Mouse (Mus musculus) testis, postnatal 14 days (tissue): ENCODE measurements around the gene Ccdc186.
"Not testable (repeated sequence)": the region's sequence is repeated elsewhere in the genome, so short reads cannot be mapped to it uniquely, and the experiment has no call there.

Experiments
- DNase-seq: peaks from one replicate; pipeline ENCODE4 v3.0.0; 2021; ENCODE audit warnings: low spot score

Gene Ccdc186

DNA sequence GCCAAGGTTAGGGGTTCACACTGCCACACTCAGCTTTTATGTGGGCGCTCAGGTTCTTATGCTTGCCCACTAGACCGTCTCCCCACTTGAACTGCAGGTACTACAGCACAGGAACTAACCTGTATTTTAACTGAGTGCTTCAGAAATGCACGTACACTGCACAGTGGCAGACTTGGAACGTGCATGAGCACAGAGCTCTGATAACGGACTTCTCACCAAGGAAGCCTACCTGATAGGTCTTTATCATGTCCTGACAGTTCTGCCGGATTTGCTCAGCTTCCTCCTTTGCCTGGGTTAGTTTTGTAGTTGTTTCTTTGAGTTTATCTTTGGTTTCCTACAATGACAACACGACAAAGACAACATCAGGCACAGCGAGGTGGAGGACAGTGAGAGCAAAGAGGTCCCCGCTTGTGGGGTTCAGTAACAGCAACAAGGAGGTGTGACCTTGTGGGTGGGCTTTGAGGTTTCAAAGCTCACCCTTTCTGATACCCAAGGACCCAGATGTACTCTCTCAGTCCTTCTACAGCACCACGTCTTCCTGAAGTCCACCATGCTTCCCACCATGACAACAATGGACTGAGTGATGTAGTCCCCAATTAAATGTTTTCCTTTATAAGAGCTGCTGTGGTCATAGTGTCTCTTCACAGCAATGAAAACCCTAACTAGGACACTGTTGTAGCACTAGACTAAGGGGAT, 20.2 kb downstream of the Ccdc186 start:
- DNase-seq: no peak

DNA sequence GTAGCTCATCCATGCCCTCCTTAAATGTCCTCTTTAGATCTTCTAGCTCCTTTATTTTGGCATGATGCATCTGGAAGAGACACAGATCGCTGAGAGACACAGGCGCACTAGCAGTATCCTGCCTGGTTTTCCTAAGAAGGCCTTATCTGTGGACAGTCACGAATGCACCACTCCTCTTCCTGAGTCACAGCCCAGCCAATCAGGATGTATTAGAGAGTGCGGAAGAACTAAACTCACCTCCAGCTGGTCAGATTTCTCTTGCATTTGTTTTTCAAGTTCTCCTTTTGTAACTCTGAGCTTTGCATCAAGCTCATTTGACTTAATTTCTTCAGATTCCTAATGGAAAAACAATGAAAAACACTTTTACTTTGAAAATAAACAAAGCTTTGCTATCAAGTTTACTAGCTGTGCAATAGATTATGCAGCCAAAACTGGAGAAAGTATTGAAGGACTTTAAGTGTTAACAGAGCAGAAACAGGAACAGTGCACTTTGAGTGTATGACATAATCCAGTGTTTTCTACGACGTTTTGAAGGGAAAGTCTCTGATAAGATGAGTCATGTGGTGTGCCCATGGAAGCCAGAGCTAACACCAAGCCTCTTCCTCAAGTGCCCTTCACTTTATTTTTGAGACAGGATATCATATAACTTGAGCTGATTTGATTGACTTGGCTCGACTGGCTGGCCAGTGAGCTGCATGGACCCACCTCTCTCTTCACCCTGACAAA, 20.9 kb downstream of the Ccdc186 start:
- no peak for DNase-seq

DNA sequence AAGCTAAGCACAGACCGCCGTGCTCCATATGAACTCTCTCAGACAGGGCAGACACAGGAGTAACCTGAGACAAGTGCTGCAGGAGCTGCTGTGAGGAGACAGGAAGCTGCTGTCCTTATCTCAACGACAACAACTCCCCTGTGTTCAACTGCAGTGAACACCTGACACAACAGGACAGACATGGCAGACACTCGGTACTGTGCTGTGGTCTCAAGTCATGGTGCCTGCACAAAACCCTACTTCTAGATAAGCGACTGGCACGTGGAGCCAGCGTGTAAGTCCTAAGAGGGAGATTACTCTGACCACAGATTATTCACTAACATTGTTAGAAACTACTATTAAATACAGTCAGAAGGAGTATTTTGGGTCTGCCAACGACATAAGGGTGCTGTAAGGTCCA, 21.8 kb downstream of the Ccdc186 start:
- no peak for DNase-seq

DNA sequence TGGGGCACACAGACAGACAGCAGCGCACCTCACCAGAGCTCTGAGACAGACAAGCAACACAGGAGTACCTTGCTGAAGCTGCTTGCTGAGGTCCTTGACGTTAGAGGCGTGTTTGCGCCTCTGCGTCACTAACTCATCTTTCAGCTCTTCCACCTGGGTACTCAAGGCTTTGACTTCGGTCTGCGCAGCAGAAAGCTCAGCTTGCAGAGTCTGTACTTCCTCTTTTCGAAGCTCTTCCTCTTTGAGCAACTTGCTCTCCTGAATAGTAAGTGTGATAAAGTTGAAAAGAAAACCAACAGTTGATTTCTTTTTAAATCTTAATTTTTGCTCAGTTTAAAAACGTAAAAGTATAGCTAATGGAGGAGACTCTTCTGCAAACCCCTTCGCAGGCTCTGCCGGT, 24.6 kb downstream of the Ccdc186 start:
- no peak for DNase-seq

DNA sequence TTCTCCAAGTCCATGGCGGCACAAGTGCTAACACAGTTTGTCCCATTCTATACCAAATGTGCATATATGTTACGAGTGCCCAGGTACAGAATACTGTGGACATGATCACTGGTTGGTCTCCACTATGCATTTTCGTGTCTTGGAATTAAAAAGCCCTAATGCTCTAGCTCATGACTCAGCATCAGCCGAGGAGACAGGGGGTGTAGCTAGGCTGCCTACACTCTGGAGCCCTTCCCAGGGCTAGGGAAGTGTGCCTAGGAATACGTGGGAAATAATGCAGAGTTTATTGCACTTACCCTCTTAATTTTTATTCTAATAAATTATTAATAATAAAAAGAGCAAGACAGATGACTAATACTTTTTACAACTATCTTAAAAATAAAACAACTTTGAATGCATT, 33.0 kb downstream of the Ccdc186 start:
- no peak for DNase-seq

DNA sequence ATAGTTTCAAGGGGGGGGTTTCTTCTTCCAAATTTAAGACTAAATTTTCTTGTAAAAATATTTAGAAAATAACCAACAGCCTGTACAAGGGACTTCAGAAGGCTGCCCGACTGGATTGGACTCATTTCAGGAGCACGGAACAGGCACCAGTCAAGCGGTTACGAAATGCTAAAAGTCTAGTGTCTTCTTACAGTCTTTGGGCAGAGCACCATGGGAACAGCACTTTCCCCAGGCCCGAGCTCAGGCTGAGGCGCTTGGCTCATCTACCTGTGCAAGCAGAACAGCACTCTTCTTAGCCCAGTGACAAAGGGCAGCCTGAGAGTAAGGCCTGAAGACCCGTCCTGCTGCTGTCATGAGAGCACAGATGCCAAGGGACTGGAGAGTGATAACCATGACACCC, 34.1 kb downstream of the Ccdc186 start:
- no peak for DNase-seq

DNA sequence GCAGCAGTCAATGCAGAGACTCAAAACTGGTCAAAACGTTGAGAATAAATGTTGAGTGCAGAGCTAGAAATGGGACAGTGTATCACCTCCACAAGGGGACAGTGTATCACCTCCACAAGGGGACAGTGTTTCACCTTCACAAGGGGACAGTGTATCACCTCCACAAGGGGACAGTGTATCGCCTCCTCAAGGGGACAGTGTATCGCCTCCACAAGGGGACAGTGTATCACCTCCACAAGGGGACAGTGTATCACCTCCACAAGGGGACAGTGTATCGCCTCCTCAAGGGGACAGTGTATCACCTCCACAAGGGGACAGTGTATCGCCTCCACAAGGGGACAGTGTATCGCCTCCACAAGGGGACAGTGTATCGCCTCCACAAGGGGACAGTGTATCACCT, 43.5 kb downstream of the Ccdc186 start:
- not testable (repeated sequence) for DNase-seq

DNA sequence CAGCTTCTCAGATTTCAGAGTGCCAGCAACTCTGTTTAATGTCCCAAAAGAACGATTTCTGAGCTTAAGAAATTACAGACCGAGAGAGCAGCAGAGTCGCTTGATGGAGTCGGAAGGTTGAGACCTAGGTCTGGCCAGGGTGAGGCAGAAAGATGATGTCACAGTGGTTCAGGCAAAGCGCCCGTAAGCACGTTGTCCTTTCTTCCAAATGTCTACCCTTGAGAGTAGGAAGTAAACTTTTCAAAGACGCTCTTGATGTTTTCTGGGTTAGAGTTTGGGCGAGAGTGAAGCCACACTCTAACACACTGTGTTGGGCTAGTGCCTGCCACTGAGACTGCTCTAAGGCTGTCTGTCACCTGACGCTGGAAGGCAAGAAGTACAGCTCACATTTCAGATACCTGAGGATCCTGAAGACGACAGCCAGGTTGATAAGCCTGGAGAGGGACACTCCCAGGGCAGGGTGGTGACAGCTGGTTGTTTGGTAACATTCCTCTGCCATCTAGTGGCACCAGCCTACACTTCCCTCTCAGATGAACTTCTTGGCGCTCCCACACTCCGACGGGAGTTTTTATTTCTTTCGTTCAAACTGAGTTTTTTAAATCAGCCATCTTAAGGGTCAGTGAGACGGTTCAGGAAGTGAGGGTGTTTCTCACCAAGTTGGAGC, 45.1 kb downstream of the Ccdc186 start:
- DNase-seq: no peak

DNA sequence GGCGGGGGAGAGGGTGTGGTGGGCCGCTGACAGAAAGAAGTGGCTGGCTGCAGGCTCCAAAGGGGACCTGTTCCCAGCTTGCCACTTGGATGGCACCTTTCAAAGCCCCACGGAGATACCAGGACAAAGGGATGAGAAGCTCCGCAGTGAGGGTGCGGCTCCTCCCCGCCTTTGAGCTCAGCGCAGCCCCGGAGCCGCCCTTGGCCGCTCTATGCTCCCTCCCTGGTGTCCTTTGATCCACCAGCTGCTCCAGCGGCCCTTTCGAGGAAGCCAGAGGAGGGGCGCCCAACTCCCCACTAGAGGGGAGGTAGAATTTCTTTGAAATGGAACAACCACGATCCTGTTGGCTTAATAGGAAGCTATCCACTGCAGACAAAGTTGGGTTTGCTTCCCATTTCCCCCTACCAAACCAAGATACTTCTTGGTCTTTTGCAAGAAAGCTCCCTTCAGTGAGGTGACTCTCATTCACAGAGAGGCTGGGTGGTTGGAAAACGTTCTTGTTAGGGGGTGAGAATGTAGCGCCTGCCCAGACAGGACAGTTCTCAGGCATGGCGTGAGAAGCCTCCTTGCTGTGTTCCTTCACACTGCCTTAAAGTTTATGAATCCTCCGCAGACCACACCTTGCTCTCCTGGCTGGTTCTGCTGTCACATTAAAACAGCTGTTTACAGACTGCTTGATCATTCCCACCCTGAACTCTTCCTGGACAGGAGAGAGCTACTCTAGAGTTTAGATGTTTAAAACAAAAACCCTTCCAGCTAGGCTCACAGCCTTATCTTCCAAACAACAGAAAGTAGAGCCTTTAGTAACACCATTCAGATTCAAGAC, 45.9 kb downstream of the Ccdc186 start:
- no peak for DNase-seq

DNA sequence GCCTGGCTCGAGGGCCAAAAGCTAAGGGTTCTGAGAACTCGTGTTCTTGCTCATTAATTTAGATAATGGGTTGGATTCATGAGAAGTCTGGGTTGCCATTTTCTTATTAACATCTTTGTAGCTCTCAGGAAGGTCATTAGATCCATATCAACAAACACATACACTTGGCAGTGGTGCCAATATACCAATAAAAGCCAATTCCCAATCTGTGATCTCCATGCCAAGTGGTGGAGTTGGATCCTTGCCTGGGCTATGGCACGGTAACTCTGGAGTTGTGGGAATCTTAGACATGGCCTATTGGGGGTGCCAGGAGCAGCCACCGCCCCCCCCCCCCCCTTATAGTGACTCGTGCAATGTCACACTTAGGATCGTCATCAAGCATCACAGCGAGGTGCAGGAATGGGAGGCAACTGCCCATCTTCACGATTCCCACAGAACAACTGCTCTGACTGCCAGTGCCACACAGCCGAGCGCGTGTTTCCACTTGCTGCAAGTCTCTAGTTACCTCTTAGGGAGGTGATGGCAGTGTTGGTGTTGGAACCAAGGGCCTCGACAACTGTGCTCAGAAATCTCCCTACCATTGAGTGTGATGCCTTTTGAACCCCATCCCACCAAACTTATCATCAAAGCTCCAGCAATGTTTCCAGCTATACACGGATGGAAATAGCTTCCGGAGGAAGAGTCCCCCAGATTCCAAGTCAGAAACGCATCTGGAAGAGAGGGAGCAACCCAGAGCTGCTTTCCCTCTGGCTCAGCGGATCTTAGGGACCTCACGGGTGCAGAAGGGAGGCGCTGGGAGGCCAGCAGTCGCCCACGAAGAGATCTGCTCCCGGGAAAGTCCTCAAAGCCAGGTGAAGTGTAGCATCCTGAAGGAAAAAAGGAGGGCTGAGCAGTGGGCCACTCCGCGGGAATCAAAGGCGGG, 46.8 kb downstream of the Ccdc186 start:
- no peak for DNase-seq

DNA sequence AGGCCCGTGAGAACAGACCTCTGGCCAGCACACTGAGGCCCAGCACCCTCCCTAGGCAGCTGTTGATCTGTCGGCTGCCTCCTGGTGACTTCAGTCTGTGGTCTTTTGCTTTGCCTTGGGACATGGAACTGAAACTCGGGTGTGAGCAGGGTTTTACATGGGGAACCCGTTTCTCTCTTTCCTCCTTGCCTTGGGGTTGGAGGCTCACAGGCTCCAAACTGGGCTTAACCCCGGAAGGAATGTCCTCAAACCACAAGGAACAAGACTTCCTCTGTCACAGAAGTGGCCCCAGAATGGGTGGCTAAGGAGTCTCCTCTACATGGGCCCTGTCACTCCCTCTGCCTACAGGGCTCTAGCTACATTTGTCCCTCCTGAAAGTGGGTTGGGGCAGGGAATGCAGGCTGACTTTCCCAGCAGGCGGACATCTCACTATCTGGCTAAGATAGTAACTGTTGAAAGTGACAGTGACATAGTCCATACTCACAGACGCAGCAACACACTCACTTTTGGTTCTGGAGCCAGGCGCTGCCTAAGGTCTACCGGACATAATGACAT, 47.5 kb downstream of the Ccdc186 start:
- DNase-seq: no peak

DNA sequence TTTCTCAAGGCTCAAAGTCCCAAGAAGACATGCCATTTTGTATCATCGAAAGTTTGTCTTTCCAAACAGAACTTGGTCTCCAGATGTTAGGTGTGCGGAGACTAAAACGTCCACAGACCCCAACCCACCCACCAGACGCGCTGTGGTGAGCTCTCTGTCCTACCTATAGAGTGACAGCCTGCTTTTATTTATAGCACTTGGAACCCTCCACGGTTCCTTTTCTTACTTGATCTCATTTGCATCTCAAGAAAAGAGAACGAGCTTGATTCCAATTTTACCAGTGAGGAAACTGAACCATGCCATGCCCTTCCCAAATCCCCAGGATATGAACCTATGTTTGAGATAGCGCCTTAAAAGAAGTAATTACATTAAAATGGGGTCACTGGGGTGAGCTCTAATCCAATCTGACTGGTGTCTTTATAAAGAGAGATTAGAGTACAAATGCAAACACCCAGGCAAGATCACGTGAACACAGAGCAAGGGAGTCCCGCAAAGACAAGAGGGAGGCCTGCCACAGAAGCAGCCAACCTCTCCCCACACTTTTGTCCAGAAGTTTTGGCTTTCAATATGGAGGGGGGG, 48.5 kb downstream of the Ccdc186 start:
- DNase-seq: no peak

DNA sequence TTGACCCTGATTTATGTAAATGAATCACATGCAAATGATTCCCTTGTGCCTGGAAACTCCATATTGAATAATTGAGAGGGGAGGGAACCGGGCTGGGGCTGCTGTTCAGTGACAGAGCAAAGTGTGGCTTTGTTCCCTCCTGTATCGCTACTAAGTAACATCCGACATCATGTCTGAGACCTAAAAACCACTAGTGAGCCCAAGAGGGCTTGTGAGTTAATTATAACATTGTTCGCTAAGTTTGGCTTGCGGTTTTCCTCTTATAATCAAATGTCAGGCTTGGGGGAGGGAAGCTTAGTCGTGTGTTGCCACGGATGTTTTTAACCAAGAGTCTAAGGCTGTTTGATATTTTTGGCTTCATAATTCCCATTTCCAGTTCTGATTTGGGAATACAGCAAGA, 49.8 kb downstream of the Ccdc186 start:
- DNase-seq: no peak

DNA sequence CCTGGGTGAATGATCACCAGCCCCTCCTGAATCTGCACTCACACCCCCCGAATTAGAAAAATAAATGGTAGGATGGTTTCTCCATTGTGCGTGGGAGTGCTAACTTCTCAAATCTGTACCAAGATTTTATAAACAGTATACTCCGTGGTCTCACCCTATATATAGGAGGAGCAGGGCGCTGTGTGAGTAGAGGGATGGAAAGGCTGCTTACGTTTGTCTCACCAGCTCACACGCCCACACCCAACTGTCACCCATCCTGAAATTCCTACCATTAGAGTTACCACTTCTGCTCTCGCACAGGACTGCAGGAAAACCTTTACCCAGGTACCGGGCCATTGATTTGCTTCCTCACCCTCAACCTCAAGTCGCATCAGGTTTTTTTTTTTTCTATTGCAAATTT, 53.0 kb downstream of the Ccdc186 start:
- no peak for DNase-seq

DNA sequence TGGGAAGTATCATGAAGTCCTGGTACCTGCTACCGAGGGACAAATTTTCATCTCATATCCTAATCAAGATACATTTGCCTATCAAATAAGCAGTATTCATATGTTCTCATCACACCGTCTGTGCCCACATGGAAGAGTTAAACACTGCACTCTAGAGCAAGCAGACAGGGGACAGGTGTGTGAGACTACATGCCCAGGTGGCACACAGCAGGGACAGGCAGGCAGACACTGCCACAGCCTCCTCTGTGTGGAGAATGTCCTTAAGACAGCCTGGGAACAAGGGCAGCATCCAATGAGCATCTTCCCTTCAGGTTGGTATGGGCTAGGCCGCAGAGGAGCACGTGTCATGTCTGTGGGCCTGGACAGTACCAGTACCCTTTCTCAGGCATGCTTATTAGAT, 59.3 kb downstream of the Ccdc186 start:
- DNase-seq: no peak

DNA sequence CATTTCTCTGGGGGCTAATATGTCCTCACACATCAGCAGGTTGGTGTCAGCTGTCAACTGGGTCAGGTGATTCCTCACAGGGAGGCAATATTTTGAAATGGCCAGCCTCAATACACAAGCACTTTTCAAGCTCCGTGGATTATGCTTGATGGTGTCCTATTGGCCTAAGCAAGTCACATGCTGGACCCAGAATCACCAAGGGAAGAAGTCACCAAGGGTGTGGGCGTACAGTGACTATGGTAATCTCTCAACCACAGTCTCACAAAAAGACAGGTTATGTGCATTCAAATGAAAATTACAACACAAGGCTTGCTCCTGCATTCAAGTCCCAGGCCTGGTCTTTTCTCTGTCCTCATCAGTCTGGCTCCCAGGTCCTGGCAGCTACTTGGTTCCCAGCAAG, 60.3 kb downstream of the Ccdc186 start:
- DNase-seq: no peak

DNA sequence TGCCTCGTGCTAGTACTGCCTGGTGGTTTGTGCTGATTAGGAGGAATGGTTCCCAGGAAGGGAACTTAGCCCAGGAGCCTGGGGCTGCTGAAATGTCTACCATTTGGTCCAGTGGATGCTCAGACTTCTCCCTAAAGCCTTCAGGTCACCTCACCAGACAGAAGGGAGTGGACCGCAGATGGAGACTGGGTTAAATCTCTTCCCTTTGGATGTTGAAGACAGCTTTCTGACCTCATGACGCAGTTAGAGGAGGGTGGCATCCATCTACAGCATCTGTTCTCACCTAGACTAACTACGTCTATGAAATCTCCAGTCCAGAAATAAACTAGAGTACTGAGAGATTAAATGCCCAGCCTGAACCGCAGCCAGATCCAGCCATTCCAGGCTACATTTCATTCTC, 60.9 kb downstream of the Ccdc186 start:
- no peak for DNase-seq

DNA sequence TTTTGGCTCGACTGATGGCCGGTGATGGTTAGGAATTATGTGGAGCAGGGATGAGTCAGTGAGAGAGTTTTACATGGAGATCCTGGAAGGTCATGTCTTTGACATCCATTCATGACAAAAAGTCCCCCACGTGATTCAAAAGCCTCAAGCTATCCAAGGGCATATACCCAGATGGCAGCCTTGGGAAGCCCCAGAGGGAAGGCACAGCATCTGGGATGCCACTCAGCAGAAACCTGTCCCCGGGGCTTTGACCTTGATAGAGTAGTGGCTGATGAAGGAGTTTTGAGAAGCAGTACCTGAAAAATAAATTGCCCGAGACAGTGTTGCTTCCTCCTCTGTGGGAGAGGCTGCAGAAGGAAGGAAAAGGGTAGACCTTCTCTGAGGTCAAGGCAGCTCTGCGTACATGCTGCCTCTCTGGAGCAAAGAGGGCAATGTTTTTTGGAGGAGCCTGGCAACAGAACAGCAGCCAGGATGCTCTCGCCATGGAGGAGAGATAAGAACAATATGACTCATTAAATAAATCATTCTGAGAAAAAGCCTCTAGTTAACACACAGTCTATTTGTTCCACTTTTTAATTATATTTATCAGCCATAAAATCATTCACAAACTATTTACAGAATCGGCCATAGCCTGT, 61.6 kb downstream of the Ccdc186 start:
- DNase-seq: no peak

DNA sequence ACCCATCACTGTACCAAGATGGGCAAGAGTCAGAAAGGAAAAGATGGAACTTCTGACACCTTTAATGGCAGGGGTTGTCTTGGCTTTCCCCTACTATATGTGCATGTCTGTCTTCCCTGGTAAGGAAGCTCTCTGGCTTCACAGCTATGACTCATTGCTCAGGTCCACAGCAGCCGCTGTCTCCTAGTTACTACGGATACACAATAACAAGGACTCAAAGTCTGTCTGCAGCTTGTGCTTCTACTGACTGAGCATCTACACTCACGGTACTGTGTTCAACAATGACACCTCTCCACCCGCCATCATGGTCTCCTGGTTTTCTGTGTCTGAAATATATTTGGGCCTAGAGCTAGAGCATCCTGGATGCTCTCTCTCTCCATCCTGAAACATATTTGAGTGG, 62.2 kb downstream of the Ccdc186 start:
- no peak for DNase-seq

DNA sequence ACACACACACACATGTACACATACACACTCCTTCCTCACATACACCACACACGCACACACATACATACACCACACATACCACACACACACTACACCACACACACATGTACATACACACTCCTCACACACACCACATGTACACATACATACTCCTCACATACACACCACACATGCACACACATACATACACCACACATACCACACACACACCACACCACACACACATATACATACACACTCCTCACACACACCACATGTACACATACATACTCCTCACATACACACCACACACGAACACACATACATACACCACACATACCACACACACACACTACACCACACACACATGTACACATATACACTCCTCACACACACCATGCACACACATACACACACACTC, 63.7 kb downstream of the Ccdc186 start:
- no peak for DNase-seq
